Mouse (Mus musculus) cerebellum, adult 2 months (tissue): ENCODE data around the gene Bmx.

Experiments used
- CTCF ChIP-seq: fragments of 200-500 bp; IDR thresholded peaks from 2 replicates; pipeline ENCODE4 v1.5.1; 2011; ENCODE audit warnings: low read depth, mild to moderate bottlenecking, control low read depth, low read length, moderate library complexity, borderline replicate concordance; ENCODE audit not compliant: insufficient read depth
- POLR2A ChIP-seq: fragments of 200-500 bp; IDR thresholded peaks from 2 replicates; pipeline ENCODE4 v1.6.1; 2011; ENCODE audit warnings: low read length, control low read depth, borderline replicate concordance; ENCODE audit not compliant: insufficient read depth

- TF ChIP-seq CTCF = no peak
- no peak for TF ChIP-seq POLR2A
These were observed 12.6 kb upstream of the Bmx start for GRCm38 (mm10) chrX:164270603-164271002.
